Mouse (Mus musculus): ENCODE measurements at regions not wholly inside any gene's neighbourhood (a gene's known extent, or its start where the extent isn't known, plus 50 kb on each side); places are given as distances from the start of the nearest gene placed in this dataset.

DNA sequence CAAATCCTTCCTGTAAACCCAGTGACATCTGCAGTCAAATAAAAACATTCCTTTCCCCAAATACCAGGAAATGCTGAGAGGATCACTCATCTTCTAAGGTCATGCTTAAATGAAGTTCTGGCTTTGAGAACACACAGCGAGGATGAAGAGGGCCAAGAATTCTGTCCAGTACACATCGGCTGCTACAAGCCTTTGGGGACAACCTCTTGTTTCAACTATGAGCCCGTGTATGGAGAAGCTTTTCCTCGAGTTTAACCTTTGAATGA lies 334.9 kb upstream of the Ddhd1 start:
- TF ChIP-seq CTCF (IDR thresholded peaks at IDR 0.05; ENCODE audit: extremely low read depth, insufficient read depth, low read length) (no peak), POLR2A (IDR thresholded peaks at IDR 0.05; ENCODE audit: extremely low read depth, insufficient read depth, low read length) (no peak)

Data from cortical plate, adult 2 months (tissue).